Mouse (Mus musculus): Measurements from ENCODE around the gene Nelfa. TPM values are rescaled to one million over a fixed set of nuclear protein-coding genes. Genes with fewer than 3 reads are reported as not detected.
A peak's percentile ranks its signal among the peaks of the same experiment; 100 is the strongest.
"Not testable (repeated sequence)": the region's sequence is repeated elsewhere in the genome, so short reads cannot be mapped to it uniquely, and the experiment has no call there.

Nelfa gene
- total RNA-seq (2021), result 10 to 100 TPM; 19.7 to 20.1 TPM

DNA sequence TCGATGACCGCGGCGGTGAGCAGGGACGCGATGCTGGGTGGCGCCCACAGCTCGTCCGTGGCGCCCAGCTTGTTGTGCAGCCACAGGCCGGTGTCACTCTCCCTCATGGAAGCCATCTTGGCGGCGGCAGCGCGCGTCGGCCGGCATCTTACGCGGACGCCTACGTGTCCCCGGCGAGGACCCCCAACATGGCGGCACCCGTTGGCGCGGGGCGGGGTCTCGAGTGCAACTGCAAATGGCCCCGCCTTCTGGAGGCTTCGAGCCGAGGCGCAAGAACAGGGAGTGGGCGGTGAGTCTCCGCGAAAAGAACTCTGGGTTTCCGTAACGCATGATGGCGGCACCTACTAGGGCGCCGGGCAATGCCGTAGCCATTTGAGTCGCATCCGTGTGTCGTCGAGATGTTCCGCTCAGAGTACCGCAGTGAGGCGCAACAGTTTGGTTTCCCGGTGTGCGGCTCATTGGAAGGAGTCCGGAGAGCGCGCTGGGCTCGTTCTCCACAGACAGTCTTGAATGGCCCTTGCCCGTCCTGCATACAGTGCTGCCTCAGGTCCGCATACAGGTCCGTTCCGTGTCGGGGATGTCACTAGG, at the start of gene Nelfa:
TSS of gene Nelfa (minus strand) at position 294 of the 588 bp plus-strand sequence.
- DNase-seq (ENCODE audit: extremely low spot score in 1 of 2, low spot score in 1 of 2), result peak; percentile 94 to 97

DNA sequence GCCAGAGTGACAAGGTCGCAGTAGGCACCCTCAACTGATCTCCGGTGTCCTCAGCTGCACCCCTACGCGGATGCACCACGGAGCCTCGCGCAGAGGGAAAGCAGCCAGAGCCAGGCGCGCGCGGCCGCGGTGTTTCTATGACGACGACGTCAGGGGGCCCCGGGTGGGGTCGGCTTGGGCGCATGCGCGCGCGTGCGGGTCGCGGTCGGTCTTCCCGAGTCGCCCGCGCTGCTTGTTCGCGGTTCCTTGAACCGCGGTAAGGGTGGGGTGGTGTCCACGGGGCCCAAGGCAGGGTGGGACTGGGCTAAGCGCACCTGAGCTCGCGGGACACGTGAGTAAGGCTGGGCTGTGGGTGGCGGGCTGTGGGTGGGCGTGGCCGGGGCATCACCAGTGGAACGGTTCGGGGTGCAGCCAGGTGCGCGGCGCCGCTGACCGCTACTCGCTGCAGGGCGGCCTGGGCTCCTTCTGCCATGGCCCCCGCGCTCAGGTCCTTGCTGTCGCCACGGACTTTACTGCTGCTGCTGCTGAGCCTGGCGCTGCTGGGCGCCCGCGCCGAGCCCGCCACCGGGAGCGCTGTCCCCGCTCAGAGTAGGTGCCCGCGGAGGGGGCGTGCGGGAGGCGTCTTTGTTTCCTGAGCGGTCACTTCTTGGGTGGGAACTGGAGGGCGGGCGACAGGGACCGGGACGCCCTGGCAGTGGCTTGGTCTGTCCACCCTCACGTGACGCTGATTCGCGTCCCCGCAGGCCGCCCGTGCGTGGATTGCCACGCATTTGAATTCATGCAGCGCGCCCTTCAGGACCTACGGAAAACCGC, 47.3 kb upstream of the Nelfa start, which contains the start of gene Gm1673:
TSS of gene Gm1673 (plus strand) at position 125 of the 813 bp plus-strand sequence.
- DNase-seq (ENCODE audit: extremely low spot score in 1 of 2, low spot score in 1 of 2), result peak; percentile 88 to 94

DNA sequence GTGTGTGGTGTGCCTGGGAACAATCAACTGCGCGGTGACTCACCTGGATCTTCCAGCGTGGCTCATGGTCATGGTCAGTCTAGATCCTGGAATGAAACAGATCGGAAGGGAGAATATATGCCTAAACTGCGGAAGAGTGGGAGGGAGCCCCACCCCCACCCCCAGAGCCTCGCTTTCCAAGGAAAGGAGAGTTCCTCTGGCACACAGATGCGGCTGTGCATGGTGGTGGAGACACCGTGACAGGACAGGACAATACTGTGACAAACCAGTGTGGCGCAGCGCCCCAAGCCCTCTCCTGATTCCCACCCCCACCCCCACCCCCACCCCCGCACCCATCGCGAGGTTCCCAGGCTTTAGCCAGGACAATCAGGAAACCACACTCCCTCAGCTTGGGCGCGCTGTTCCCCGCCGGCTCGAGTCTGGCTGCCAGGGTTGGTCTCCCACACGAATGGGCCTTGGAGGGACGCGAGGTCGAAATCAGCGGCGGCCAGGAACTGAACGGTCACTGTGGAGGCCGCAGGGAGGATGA, 46.6 kb upstream of the Nelfa start:
- DNase-seq (ENCODE audit: extremely low spot score in 1 of 2, low spot score in 1 of 2), result no peak

DNA sequence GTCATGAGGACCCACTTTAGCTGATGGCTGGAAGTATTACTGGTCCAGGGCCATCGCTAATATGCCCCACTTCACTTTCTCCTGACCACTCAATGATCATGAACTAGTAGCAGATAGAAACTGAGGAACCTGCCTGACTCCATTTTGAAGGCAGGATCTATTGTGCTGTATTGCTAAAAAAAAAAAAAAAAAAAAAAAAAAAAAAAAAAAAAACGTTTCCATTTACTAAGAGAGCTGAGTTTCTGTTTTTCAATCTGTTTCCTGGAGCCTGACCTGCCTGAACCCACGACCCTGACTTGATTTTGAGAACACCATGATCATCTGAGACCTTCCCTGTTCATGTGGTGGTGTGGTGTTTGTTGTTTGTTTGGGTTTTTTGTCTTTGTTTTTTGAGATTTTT, 40.1 kb upstream of the Nelfa start:
- DNase-seq (ENCODE audit: extremely low spot score in 1 of 2, low spot score in 1 of 2), result no peak

DNA sequence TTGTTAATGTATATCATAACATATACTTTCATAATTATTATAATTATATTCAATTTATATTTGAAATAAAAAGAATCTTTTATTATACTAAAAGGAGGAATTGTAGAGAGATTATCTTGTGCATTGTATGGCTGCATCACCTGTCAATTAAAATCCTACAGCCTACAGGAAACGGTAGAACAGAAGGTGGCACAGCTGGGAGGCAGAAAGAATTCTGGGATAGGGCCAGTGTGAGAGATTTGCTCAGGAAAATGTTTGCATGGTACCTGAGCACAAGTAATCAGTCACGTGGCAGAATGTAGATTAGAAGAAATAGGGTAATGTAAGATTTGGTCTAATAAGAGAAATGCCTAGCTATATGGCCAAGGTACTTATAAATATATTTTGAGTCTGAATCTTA, 38.5 kb upstream of the Nelfa start:
- DNase-seq (ENCODE audit: extremely low spot score in 1 of 2, low spot score in 1 of 2), result no peak

DNA sequence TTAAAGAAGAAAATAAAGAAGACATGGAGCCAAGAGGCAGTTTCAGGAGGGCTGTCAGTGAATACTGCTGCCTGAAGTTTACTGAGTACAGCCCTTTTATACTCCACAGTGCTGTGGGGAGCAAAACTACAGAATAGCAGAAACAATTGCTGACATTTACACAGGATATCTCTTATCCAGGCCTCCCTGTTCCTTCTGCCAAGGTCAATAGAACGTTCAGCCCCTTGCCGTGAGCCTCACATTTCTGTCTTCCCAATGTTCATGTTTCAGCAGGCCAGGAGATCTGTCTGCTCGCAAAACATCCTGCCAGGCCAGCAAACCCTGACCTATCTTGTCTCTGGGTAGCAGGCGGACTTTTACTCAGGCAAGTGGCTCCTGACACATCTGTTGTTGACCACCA, 23.2 kb upstream of the Nelfa start:
- no peak for DNase-seq (ENCODE audit: extremely low spot score in 1 of 2, low spot score in 1 of 2)

DNA sequence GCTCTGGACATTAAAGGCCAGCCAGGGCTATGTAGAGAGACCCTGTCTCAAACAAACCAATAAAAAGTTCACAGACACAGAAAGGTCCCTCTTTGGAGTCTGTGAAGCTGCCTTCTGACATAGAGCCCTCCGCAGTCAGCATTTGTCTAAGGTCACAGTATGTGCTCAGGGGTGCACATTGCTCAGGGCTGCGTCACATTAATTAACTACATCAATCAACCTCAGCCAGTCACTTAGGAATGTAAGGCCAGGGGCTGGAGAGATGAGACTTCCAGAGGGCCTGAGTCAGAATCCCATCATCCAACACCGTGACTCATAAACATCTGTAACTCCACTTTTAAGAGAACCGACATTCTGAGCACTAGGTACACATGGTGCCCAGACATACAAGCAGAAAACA, 19.7 kb upstream of the Nelfa start:
- no peak for DNase-seq (ENCODE audit: extremely low spot score in 1 of 2, low spot score in 1 of 2)

DNA sequence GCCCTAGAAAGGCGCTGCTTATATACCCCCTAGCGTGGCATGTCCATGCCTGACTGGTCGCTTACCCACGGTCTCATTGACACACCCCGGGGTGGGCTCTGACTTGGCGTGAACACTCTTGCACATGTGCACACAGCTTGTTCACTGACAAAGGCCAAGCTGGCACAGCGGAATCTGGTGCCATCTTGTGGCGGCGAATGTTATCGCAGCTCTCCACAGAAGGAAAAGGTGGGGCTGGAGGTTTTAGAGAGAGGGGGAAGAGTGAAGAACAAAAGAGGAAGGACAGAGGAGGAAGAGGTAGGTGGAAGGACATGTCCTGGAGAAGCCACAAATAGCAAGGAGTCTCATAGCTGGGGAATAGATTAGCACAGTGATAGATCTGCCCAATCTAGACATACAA, 18.1 kb upstream of the Nelfa start:
- DNase-seq (ENCODE audit: extremely low spot score in 1 of 2, low spot score in 1 of 2), result peak; percentile 84 to 87

DNA sequence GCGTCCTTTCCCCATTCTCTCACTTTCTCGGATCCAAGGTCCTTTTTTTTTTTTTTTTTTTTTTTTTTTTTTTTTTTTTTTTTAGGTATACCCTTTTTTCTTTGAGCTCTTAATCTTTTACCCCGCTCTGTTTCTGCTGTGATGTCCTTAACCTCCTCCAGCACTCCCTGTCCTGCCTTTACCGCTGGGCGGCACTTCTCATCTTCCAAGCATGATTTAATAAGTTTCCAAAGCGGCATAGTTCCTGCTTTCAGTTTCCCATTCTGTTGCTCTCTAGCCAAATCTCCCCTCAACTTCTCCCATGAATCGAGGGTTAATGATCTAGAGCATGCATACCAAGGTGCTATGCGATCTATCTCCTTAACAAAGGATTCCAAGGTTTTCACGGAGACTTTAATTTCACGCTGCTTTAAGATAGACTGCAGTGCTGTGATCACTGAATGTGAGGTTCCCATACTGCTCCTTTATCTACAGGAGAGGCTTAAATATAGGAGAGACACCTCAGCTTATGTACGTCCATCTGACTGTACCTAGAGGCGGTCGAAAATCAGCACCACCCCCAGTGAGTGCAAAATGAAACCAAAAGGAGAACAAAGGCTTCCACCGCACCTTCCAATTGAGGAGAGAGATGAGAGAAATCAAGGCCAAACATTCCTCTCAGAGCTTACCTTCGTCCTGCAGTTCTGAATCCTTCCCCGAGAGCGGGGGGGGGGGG, 17.4 kb upstream of the Nelfa start:
- DNase-seq (ENCODE audit: extremely low spot score in 1 of 2, low spot score in 1 of 2), result no peak

DNA sequence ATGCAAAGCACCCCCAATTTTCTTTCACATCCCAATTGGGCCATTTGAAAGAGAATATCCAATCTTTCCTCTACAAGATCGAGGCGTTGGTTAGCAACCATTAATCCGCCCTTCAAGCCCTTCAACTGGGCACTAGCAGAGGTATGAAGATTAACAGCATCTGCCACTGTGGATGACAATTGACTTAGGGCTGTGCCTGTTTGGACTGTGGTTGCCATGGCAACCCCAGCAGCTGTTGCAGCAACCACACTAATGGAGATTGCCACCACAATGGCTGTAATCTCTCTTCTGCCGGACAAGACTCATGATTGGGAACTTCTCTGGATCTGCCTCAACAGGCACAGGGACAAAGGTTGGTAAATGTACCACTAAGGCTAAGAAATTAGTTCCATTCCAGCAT, 12.1 kb upstream of the Nelfa start:
- no peak for DNase-seq (ENCODE audit: extremely low spot score in 1 of 2, low spot score in 1 of 2)

DNA sequence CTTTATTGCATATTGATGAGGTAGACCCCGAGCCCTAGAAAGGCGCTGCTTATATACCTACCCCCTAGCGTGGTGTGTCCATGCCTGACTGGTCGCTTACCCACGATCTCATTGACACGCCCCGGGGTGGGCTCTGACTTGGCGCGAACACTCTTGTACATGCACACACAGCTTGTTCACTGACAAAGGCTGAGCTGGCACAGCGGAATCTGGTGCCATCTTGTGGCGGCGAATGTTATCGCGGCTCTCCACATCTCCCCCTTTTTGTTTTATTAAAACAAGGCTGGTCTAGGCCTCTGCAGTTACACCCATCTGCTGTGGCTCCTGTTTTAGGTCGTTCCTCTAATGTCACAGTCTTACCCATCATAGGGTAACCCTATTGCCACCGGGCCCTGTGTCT, 10.8 kb upstream of the Nelfa start:
- DNase-seq (ENCODE audit: extremely low spot score in 1 of 2, low spot score in 1 of 2), result not testable (repeated sequence)

DNA sequence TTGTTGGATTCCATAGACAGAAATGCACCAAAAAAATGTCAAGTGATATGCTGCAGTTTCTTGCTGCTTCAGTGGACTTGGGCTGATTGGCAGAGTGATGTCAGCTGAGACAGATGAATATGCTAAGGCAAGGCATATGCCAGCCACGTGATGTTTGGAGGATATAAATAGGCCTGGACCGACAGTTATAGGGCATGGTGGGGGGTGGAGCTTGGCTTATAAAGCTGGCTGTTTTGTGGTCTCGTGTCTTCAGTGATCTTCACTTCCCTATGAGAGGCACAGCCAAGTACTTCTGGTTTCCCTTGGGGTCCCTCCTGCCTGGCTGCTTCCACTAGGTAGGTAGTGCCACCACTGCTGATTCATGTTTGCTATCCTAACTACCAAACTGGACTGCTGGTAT, 2.2 kb upstream of the Nelfa start:
- DNase-seq (ENCODE audit: extremely low spot score in 1 of 2, low spot score in 1 of 2), result no peak

DNA sequence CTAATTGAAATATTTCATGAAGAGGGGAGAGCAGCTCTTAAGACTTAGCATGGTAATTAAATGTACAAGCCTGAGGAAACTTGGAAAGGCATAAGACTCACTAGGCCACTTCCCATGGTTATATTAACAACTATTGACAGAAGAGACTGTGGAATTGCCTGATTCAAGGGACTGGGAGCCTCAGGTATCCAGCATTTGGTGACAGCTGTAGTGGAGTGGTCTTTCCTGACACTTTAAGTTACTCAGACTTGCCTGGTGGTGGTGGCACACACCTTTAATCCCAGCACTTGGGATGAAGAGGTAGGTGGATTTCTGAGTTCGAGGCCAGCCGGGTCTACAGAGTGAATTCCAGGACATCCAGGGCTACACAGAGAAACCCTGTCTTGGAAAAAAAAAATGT, 1.0 kb upstream of the Nelfa start:
- DNase-seq (ENCODE audit: extremely low spot score in 1 of 2, low spot score in 1 of 2), result no peak

DNA sequence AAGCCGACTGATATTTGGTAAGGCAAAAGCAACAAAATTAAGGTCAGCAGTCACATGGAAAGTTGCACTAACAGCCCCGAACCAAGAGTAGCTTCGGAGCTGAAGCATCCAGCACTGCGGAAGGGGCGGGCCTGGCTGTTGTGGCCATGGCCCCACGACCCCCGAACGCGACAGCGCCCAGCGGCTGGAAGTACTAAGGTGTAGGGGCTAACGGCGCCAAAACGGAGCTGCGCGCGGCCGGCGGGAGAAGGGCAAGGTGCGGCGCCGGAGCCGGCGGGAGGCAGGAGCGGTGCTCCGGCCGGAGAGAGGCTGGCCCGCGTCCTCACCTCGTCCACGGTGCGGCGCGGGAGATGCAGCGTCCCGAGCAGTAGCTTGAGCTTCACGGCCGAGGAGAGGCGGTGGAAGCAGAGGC, 507 bp downstream of the Nelfa start:
- DNase-seq (ENCODE audit: extremely low spot score in 1 of 2, low spot score in 1 of 2), result no peak

DNA sequence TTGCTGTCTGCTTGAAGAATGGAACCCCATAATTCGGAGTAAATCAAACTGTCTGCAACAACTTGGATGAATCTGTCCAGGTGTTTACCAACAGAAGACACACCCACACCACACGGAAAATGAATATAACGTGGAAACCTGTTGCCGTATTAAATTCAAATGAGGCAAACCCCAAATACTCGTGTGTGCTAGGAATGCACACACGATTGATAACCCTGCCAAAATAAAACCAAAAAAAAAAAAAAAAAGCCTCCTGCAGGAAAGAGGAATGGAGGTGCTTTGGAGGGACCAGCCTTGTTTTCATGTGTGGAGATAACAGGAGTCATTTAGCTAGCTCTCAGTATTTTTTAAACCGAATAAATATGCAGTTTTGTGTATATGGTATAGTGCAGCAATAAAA, 1.3 kb downstream of the Nelfa start:
- DNase-seq (ENCODE audit: extremely low spot score in 1 of 2, low spot score in 1 of 2), result no peak

DNA sequence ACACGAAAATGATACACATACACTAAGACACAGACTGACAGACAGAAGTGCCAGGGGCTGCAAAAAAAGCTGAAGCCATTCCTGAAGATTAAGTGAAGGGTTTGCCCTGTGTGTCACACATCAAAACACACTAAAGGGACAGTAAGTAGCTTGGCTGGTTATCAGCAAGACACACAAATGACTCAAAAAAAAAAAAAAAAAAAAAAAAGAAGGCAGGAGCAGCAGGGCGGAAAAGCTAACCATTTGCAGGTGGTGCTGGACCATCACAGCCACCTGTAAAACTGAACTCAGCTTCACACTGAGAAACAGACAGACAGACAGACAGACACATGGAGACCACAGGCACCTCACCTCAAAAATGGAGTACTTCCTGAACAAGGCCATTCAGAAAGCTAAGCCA, 2.1 kb downstream of the Nelfa start:
- no peak for DNase-seq (ENCODE audit: extremely low spot score in 1 of 2, low spot score in 1 of 2)

DNA sequence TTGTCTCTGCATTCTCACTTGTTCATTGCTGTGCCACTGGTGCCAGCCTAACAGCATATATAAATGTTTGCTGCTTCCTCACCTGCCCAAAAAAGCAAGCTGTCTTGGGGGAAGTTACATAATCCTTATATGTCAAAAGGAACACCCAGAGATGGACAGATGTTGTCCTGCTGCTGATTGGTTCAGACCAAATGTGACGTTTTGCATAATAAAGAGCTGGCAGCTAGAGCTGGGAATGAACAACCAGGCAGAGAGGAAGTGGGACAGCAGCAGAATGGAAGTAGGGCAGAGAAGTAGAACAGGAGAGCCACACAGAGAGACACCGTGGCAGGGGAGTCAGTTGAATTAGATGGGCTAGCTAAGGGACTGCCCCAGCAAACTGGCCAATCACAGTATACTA, 3.8 kb downstream of the Nelfa start:
- DNase-seq (ENCODE audit: extremely low spot score in 1 of 2, low spot score in 1 of 2), result no peak

DNA sequence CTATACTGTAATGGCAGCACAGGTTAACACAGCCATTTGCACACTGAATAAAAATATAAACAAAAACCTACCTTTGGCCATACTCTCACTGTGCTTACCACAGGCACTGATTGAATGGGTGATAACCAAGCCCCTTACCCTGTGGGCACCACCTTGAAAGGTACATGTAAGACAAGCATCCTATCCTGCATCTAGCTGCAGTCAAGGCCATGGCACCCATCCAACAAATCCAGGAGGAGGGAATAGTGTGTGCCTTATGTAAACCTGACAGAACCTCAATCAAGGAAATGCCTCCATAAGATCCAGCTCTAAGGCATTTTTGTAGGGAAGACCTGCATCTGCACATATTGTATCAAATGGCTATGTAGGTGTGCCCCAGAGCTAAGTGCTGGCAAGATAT, 10.0 kb downstream of the Nelfa start:
- no peak for DNase-seq (ENCODE audit: extremely low spot score in 1 of 2, low spot score in 1 of 2)

DNA sequence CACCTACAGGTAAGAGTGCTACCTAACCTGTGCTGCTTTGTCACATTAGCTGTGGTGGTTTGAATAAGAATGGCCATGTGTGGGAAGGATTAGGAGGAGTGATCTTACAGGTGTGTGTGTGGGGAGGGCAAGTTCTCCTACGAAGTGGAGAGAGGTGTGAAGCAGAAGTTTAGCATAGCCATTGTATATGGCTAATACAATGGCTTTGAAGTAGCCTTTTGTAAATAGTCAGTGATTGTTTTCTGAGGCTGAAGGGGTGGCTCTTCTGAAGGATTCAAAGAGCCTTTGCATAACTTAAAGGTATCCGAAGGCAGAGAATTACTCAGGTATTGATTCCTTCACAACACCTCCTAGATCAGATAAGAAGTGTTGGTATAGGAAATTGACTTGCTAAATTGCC, 13.6 kb downstream of the Nelfa start:
- no peak for DNase-seq (ENCODE audit: extremely low spot score in 1 of 2, low spot score in 1 of 2)

DNA sequence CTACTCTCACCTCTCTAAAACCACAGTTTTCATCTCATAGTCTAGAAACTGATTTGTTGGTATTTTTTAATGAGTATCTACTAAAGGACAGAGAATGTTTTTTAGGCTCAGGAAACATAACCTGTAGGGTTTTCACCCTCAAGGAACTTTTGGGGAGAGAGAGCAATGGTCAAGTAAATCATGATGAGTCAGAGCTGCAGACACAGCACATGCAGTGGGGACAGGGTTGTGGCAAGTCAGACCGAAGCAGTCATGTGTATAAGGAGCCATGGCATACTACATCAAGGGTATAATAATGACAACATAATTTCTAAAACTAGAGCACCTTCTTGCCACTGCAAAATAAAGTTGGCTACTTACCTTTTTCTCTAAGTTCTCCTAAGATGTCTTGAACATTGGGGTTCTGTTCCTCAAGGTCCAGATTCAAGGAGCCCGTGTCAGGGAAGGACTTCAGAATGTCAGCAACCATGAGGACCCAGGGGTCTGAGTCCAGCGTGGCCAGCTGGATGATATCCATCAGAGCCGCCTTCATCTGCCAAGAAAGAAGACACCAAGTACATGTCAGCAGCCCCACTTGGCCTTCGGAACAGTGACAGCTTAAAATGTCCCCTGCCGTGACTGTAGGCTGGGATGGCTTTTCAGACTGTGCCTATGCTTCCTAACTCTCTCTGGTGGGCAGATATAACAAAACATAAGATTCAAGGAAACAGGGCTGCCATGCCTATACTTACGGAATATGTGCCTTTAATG, 14.6 kb downstream of the Nelfa start:
- DNase-seq (ENCODE audit: extremely low spot score in 1 of 2, low spot score in 1 of 2), result no peak

DNA sequence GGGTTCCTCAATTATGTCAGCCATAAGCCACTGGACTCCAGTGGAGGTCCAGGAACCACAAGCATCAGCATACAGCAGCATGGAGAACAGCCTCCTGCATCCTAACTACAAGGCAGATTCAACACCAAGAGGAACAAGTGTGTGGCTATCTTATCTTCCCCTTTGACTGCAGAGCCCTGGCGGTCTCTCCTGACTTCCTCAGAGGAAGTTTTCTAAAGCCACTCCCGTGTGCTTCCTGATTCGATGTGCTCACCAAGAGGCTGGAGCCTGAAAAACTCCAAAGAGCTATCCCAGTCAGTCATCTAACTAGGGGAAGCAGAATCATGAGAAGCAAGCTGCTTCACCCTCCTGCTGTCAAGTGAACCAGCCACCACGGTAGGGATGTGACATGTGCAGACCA, 15.3 kb downstream of the Nelfa start:
- DNase-seq (ENCODE audit: extremely low spot score in 1 of 2, low spot score in 1 of 2), result no peak

Data from layer of hippocampus, postnatal 25 days (tissue).